Mouse (Mus musculus): Measurements from ENCODE around the gene Ldha.

- TF ChIP-seq POLR2A (IDR thresholded peaks at IDR 0.05; ENCODE audit: control insufficient read depth, extremely low read depth, insufficient read depth, low read length, poor library complexity): no peak
- no peak for TF ChIP-seq CTCF (IDR thresholded peaks at IDR 0.05; ENCODE audit: borderline replicate concordance, control insufficient read depth, extremely low read depth, insufficient read depth, low read length, poor library complexity)
Measured at GRCm38 (mm10) chr7:46830799-46831590, 10.3 kb upstream of the Ldha start.
